Mouse (Mus musculus) hindbrain, embryonic 11.5 days (tissue): ENCODE results near the gene Tedc2. TPM values are rescaled to one million over a fixed set of nuclear protein-coding genes. Genes with fewer than 3 reads are reported as not detected.

ENCODE experiments used
- ATAC-seq: fragments of 200-750 bp; cut with Nextera tagmentation; 2 replicates; pipeline ENCODE4 v1.8.0; 2017; ENCODE audit warnings: mild to moderate bottlenecking, moderate TSS enrichment, moderate library complexity; ENCODE audit not compliant: low FRiP score
- DNase-seq: peaks from one replicate; pipeline ENCODE4 v3.0.0-alpha.2; 2015; ENCODE audit warnings: low spot score
- H3K27ac ChIP-seq: fragments of 300-500 bp; sonication (generic); 2 replicates; pipeline ENCODE4 v1.5.1; 2014; ENCODE audit warnings: mild to moderate bottlenecking, low read depth, low read length
- H3K27me3 ChIP-seq: fragments of 300-500 bp; sonication (generic); 2 replicates; pipeline ENCODE4 v1.6.1; 2014; ENCODE audit warnings: mild to moderate bottlenecking, low read length, moderate library complexity, mixed read lengths; ENCODE audit not compliant: control insufficient read depth, insufficient read depth
- H3K36me3 ChIP-seq: fragments of 300-500 bp; sonication (generic); 2 replicates; pipeline ENCODE4 v1.6.1; 2014; ENCODE audit warnings: mild to moderate bottlenecking, low read length, moderate library complexity, mixed read lengths; ENCODE audit not compliant: control insufficient read depth, insufficient read depth
- H3K4me1 ChIP-seq: fragments of 300-500 bp; sonication (generic); replicated peaks from 2 replicates; pipeline ENCODE4 v1.6.1; 2014; ENCODE audit warnings: low read length, mixed read lengths; ENCODE audit not compliant: control insufficient read depth, insufficient read depth
- H3K4me2 ChIP-seq: fragments of 300-500 bp; sonication (generic); replicated peaks from 2 replicates; pipeline ENCODE4 v1.6.1; 2014; ENCODE audit warnings: mild to moderate bottlenecking, low read depth, low read length
- H3K4me3 ChIP-seq: fragments of 300-500 bp; sonication (generic); 2 replicates; pipeline ENCODE4 v1.5.1; 2014; ENCODE audit warnings: low read depth, low read length
- H3K9ac ChIP-seq: fragments of 300-500 bp; sonication (generic); 2 replicates; pipeline ENCODE4 v1.6.1; 2014; ENCODE audit warnings: low read depth, low read length
- H3K9me3 ChIP-seq: fragments of 300-500 bp; sonication (generic); 2 replicates; pipeline ENCODE4 v1.6.1; 2016; ENCODE audit warnings: low read length; ENCODE audit not compliant: control insufficient read depth
- WGBS: fragments of 180-500 bp; shearing (Covaris S2); extraction: QIAGEN DNeasy Blood & Tissue Kit; methylation state at CpG from one replicate; pipeline ENCODE4 v1.1.7; 2014; 5-methylcytosine and 5-hydroxymethylcytosine counted together
- polyA plus RNA-seq: library from polyadenylated mRNA; unstranded; fragments of >200 nt; fragmentation: Nextera tagmentation; extraction: Ambion mirVana; gene quantifications from 2 replicates; pipeline ENCODE4 v1.2.1, GENCODE M21; 2014

Tedc2 gene
- polyA plus RNA-seq, 1 experiment from 2014 or later, result 17.8 TPM

DNA sequence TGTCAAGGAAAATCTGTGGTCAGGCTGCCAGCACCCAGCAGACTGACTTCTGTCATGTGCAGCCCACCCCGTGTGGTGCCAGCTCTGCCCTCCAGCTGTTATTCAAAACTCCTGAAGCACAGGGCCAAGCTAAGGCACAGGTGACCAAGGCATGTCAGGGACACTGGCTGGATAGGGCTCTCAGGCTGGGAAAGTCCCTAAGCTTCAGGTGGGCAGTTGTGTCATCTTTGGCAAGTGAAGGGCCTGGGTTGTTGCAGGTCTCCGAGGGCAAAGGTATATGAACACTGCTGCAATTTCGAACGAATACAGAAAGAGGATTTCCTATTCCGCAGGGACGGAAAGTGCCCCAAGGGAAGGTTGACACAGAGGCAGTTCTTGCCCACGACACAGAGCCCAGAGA lies 15.8 kb downstream of the Tedc2 start:
- Histone ChIP-seq H3K4me1 (peaks cover 26% of the 10 kb centered on the region), H3K4me3 (peak overlapping the region; percentile 66), H3K27ac (no peak overlapping the region), H3K4me2 (peak overlapping the region; percentile 91), H3K9ac (peak overlapping the region; percentile 73), H3K27me3 (peaks cover 19% of the 10 kb centered on the region), H3K36me3 (no peaks in the 10 kb centered on the region), H3K9me3 (no peaks in the 10 kb centered on the region)
- ATAC-seq (no peak), DNase-seq (no peak)
- WGBS, result 14% methylated on average over 7 of the region's 7 CpGs

DNA sequence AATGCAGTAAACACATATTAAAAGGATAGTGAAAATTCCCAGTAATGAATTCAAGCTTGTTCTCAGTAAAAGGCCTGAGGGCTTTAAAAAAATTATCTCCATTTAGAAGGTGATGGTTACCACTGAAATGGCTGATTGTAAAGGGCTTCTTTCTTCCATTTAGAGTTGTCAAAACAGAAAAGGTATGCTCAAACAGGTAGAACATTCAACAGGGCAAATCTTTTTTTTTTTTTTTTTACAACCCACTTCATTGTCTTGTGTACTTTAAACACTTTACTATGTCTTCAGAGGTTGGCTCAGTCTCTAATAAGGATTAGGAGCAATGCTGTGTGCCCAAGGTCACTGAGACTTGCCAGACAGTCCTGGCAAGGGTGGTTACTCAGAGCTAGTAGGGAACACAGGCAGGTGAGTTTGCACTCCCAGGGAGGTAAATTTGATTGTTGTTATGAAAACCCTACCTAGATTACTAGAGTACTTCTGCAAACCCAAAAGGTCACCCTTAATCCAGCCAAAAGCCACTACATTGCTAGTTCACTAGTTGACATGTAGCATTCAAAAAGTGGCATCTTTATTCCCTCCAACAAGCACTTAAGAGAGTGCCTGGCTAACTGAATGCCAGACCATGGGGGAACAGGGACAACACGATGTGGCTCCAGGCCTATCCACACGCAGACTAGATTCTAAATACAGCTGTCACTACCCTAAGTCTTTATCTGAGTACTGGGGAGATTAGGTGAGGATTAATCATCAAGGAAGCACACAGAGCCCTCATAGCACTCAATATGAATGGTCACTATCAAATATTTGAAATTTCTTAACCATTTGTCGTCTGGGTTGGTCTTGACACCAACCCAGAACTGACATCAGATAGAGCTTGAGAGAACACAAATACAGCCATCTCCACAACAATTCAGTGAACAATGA lies 16.8 kb downstream of the Tedc2 start:
- peaks cover 19% of the 10 kb centered on the region for H3K27me3 ChIP-seq
- H3K4me1 ChIP-seq, result peaks cover 18% of the 10 kb centered on the region
- H3K36me3 ChIP-seq, result no peaks in the 10 kb centered on the region
- ATAC-seq, result no peak
- no peak overlapping the region for H3K27ac ChIP-seq
- no peak for DNase-seq
- no peak overlapping the region for H3K4me3 ChIP-seq
- WGBS, result 77% methylated on average over 3 of the region's 3 CpGs
- H3K4me2 ChIP-seq, result 0 out of 2 replicates have a peak overlapping the region, but pooled peaks have one; percentile 91
- no peak overlapping the region for H3K9ac ChIP-seq
- H3K9me3 ChIP-seq, result no peaks in the 10 kb centered on the region

DNA sequence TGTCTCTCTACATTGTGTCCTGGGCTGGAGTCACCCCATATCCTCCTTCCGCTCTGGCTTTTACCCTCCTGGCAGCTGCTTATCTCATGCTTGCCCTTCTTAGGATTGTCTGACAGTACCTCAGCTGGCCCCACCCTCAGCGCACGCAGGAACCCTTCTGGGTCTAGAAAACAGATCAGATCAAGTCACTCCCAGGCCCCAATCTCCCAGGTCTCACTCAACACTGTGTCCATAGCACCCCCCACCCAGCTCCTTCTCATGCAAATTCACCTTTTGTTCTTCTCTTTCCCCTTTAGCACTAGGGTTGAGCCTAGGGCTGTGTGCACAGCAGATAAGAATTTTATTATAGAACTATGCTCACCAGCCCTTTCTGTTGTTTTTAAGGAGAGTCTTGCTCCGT lies 17.6 kb downstream of the Tedc2 start:
- peaks cover 16% of the 10 kb centered on the region for H3K27me3 ChIP-seq
- no peak overlapping the region for H3K9ac ChIP-seq
- H3K36me3 ChIP-seq, result no peaks in the 10 kb centered on the region
- no peak overlapping the region for H3K4me3 ChIP-seq
- WGBS, result 53% methylated on average over 4 of the region's 4 CpGs
- no peak for DNase-seq
- ATAC-seq, result no peak
- no peaks in the 10 kb centered on the region for H3K9me3 ChIP-seq
- no peak overlapping the region for H3K4me2 ChIP-seq
- H3K4me1 ChIP-seq, result peaks cover 13% of the 10 kb centered on the region
- 0 out of 2 replicates have a peak overlapping the region, but pooled peaks have one; percentile 4 for H3K27ac ChIP-seq

DNA sequence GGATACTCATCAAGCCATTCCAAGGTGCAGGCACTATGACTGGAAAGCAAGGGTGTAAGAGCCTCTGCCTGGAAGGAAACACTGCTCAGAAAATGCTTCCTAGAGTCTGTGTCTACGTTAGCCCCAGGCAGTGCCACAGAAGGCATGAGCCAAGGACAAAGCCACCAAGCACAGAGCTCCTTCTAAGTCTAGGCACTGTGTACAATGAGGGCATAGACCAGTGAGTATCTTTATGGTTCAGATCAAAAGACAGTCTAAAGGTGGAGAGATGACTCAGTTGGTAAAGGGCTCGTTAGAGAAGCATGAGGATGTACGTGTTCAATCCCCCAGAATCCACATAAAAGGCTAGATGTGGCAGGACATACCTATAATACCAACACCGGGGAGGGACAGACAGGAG lies 19.6 kb downstream of the Tedc2 start:
- peaks cover 2% of the 10 kb centered on the region; the same call in 1 of the 2 replicates for H3K27me3 ChIP-seq
- H3K4me3 ChIP-seq, result no peak overlapping the region
- H3K27ac ChIP-seq, result no peak overlapping the region
- DNase-seq, result no peak
- H3K4me2 ChIP-seq, result no peak overlapping the region
- ATAC-seq, result no peak
- H3K36me3 ChIP-seq, result no peaks in the 10 kb centered on the region
- H3K9ac ChIP-seq, result no peak overlapping the region
- no peaks in the 10 kb centered on the region for H3K9me3 ChIP-seq
- H3K4me1 ChIP-seq, result peaks cover 6% of the 10 kb centered on the region
- WGBS, result 86% methylated on average over 4 of the region's 4 CpGs

DNA sequence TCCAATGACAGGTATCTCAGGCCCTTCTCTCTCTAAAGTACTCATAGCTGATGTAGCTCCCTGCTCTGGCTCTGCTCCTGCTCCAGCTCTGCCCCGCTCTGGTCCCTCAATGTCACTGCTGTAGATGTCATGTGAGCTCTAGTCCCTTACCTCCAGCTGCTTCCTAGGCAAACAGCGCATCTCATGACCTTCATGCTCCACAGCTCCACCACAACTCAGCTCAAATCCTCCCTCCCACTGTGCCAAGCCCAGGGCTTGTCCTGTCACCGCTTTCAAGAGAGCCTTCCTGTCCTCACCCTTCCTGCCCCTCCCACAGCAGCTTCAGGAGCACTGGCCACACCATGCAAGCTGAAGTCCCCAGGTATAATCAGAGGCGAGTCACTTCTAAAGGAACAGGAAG lies 20.9 kb downstream of the Tedc2 start:
- no peaks in the 10 kb centered on the region for H3K36me3 ChIP-seq
- H3K4me1 ChIP-seq, result 0 out of 2 replicates have a peak, but pooled peaks cover under 1% of the 10 kb centered on the region
- DNase-seq (no peak), ATAC-seq (no peak)
- H3K9ac ChIP-seq, result no peak overlapping the region
- no peak overlapping the region for H3K4me2 ChIP-seq
- no peaks in the 10 kb centered on the region for H3K9me3 ChIP-seq
- H3K4me3 ChIP-seq, result no peak overlapping the region
- no peak overlapping the region for H3K27ac ChIP-seq
- no peaks in the 10 kb centered on the region for H3K27me3 ChIP-seq
- WGBS, result 70% methylated on average over 4 of the region's 4 CpGs

DNA sequence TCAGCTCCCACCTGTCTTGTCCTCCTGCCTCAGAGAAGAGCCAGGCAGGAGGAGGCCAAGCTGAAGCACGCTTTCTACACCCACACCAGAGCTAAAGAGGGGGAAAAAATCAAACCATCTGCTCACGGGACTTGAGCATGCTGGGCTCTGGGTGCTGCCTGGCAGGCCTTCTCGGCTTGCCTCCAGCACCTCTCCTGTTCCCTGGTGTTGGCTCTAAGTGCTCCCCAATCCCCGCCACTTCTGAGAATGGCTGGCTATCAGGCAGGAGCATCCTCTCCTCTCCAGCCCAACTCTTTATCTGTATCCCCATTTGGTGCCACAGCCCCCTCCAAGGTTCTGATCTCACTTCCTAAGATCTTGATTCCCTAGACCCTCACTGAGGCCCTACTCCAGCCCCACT lies 21.4 kb downstream of the Tedc2 start:
- Histone ChIP-seq H3K27me3 (no peaks in the 10 kb centered on the region), H3K9me3 (no peaks in the 10 kb centered on the region), H3K4me2 (no peak overlapping the region), H3K9ac (0 out of 2 replicates have a peak overlapping the region, but pooled peaks have one; percentile 27), H3K27ac (no peak overlapping the region), H3K4me3 (no peak overlapping the region), H3K4me1 (no peaks in the 10 kb centered on the region), H3K36me3 (no peaks in the 10 kb centered on the region)
- DNase-seq, result no peak
- no peak for ATAC-seq
- WGBS, result 66% methylated on average over 4 of the region's 4 CpGs

DNA sequence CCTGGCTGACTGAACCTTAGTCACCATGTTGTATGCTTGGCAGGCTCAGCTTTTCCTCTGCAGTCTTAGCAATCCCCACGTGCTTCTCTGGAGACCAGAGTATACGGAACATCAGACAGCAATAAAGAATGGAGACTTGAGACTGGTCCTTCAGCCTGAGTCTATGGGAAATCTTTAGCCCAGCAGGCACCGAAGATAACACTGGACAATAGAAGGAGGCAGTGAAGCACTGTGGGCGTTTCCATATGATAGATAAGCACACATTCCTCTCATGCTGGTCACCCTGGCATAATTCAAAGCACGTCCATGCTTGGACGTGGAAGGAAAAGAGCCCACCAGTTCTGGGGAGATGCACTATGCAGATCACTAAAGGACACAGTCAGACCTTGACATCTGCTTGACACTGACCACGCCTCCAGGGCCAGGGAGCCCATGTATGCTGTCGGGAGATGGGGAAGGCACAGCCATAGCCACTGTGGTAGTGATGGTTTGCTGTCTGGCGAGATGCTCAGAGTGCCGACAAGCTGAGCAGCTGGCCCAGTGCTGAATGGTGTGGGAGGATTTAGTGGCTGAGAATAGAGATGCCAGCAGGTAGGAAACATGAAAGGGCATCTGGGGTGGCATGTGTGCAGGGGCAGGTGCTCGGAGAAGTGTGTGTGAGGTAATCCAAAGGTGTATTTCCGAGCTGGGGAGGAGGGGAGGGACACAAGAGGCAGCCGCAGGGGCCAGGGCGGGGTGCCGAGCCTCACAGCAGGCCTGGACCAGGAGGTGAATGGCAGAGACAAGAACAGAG lies 23.4 kb downstream of the Tedc2 start:
- H3K4me1 ChIP-seq, result no peaks in the 10 kb centered on the region
- ATAC-seq, result no peak
- no peak overlapping the region for H3K4me2 ChIP-seq
- no peak overlapping the region for H3K27ac ChIP-seq
- no peaks in the 10 kb centered on the region for H3K27me3 ChIP-seq
- DNase-seq, result no peak
- no peak overlapping the region for H3K9ac ChIP-seq
- no peaks in the 10 kb centered on the region for H3K9me3 ChIP-seq
- H3K36me3 ChIP-seq, result no peaks in the 10 kb centered on the region
- 64% methylated on average over 15 of the region's 15 CpGs for WGBS
- H3K4me3 ChIP-seq, result no peak overlapping the region

DNA sequence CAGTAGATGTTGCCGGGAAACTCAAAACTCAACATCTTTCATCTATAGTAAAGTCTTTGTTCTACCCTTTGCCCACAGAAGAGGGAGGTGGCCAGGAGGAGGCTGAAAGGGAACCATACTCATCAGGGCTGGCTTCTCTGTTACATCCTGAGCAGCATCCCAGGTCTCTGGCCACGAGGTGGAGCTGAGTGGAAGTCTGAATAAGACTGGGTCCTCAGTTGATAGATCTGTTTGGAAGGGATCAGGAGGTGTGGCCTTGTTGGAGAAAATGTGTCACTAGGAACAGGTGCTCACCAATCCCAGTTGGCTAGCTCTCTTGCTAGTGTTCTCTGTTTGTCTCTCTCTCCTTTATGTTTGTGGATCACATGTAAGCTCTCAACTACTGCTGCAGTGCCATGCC lies 25.3 kb downstream of the Tedc2 start:
- no peaks in the 10 kb centered on the region for H3K27me3 ChIP-seq
- no peaks in the 10 kb centered on the region for H3K36me3 ChIP-seq
- DNase-seq, result no peak
- no peak overlapping the region for H3K9ac ChIP-seq
- H3K27ac ChIP-seq, result no peak overlapping the region
- H3K4me3 ChIP-seq, result no peak overlapping the region
- no peak for ATAC-seq
- 61% methylated on average over 2 of the region's 2 CpGs for WGBS
- H3K4me2 ChIP-seq, result no peak overlapping the region
- H3K4me1 ChIP-seq, result no peaks in the 10 kb centered on the region
- H3K9me3 ChIP-seq, result no peaks in the 10 kb centered on the region
